Mouse (Mus musculus) MN1 (cell line): ENCODE data around the gene Cdc42ep4.
A peak's percentile ranks its signal among the peaks of the same experiment; 100 is the strongest.

Experiments
- DNase-seq: peaks from one replicate; pipeline ENCODE4 v3.0.0-alpha.2; 2016; ENCODE audit warnings: low spot score

The Cdc42ep4 gene

DNA sequence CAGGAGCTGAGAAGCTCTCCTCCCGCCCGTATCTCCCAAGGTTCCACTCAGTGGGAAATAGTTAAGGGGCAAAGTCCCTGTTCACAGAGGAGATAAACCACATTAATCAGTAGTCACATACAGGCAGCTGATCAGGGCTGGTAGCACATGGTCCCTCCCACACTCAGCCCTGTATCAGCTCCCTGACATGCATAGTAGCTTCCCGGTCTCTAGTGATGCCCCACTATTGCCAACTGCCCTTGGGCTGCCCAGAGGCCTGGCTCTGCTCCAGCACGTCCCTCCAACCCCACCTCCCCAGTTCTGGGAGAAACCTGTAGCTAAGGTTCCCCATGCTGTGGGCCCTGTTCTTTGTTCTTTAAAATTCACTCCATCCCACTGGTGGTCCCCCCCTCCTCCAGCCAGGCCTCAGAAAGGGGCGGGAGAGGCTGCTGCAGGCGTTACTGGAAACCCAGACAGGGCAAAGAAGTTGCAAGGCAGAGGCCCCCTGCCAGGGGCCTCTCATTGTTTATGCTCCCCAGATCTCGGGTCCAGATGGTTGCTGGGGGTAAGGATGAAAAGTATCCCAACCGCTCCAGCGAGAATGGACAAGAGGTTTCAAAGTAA, 1.8 kb downstream of the Cdc42ep4 start:
- no peak for DNase-seq

DNA sequence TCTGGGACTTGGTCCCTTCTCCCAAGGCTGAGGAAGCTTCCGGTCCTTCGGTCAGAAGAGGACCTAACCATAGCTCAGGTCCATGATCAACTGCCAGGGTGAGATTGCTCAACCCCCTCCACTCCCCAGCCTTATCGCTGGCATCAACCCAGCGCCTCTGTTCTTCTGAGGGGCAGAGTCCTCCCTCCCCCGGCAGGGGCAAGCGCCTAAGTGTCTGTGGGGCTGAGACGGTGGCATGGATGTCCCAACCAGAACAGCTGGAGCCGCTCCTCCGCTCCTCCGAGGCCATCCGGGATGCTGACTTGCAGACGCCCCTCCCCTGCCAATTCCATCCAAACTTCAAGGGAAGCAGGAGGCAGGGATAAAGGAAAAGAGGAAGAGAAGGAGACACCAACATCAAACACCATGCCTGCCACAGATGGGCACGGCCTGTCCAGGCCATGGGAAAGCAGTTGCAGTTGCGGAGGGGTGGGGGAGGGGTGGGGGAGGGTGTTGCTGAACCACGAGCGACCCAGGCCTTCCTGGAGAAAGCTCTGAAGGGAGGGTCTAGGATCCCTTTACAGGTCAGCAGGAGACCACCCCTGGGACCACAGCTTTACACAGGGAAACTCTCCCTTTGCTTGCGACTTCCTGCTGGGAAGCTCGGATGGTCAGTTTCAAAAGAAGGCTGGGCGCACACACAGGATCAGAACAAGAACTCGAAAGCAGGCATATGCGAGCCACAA, 2.7 kb downstream of the Cdc42ep4 start:
- DNase-seq: no peak

- no peak for DNase-seq
Observed at GRCm38 (mm10) chr11:113747725-113748380, 3.8 kb downstream of the Cdc42ep4 start.

DNA sequence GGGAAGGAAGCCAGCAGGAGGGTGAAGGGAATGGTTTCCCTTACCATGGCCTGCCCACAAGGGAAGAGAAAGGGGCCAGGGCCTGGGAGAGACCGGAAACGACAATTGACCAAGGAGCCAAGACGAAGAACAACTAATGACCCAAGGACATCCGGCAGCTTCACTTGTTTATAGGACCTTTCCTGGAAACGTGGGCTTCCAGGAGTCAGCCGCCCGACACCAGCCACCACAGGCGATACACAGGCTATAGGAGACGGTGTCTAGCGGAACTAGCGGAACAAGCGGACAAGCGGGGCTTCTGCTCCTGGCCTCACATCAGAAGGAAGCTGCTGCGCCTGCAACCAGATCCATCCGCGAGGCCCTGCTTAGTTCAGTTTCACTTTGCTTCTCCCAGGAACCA, 4.6 kb downstream of the Cdc42ep4 start:
- DNase-seq: no peak

GRCm38 (mm10) chr11:113745961-113746360, 5.7 kb downstream of the Cdc42ep4 start:
- no peak for DNase-seq

DNA sequence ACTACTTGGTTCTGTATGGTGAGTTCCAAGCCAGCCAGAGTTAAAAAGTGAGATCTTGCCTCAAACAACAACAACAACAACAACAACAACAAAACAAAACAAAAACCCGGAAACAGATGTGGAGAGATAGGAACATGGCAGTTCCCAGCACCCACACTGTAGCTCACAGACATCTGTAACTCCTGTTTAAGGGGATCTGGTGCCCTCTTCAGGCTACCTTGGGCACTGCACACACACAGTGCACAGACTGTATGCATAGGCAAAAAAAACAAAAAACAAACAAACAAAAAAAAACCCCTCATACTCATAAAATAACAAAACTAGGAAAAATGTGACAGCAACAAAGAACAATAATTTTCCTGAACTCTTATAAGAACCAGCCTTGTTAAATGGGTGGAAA, 8.7 kb downstream of the Cdc42ep4 start:
- no peak for DNase-seq

GRCm38 (mm10) chr11:113740100-113740499, 11.6 kb downstream of the Cdc42ep4 start:
- DNase-seq: no peak

GRCm38 (mm10) chr11:113739213-113739612, 12.5 kb downstream of the Cdc42ep4 start:
- DNase-seq: no peak

- DNase-seq: no peak
Observed at GRCm38 (mm10) chr11:113737912-113738311, 13.8 kb downstream of the Cdc42ep4 start.

GRCm38 (mm10) chr11:113737553-113737854, 14.2 kb downstream of the Cdc42ep4 start:
- no peak for DNase-seq

- DNase-seq: no peak
Observed at GRCm38 (mm10) chr11:113736848-113737552, 14.7 kb downstream of the Cdc42ep4 start.

DNA sequence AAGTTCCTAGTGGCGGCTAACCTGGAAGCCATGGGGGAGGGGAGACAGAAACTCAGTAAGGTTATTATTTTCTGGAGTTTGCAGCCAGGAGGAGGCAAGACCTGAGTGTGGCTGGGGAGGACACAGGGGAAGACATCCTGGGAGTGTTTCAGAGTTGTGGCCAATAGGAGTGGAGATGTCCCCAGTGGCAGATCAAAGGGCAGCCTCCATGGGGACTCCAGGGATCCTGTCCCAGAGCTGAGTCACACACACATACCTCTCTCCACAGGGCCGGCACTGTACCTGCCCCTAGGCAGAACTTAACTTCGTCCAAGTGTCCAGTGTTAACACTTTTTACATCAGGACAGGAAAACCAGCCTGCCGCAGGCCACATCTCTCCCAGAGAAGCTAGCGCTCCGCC, 16.5 kb downstream of the Cdc42ep4 start:
- no peak for DNase-seq

DNA sequence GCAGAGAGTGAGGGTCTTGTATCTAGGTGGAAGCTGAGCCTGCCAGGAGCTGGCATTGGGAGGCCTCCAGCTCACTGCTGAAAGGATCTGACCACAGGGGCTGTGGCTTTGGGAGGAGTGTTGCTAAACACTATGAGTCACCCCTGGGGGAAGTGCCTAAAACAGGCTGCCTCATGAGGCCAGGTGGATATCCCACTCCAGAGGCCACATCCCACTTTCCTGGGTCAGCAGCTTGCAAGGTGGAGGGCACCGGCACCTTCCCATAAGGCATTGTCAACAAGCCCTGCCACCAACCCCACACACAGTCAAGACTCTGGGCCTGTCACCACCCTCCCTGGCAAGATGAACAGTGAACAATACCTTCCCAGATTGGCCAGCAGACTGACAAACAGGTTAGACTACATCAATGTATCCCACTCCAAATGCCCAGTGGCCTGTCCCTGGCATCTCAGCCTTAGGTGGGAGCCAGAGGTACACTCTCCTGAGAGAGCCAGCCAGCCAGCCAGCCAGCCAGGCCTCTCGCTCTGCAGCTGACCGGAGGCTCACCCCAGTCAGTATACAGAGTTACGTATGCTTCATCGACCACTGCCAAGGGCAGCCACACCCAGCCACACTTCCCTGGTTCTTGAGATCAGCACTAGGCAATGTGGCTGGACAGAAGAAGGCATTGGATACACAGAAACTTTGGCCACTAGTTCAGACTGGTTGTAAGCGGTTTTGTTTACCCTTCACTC, 17.9 kb downstream of the Cdc42ep4 start:
- DNase-seq: peak; percentile 56

- no peak for DNase-seq
Observed at GRCm38 (mm10) chr11:113731945-113732612, 19.6 kb downstream of the Cdc42ep4 start.

- DNase-seq: no peak
Observed at GRCm38 (mm10) chr11:113730879-113731278, 20.8 kb downstream of the Cdc42ep4 start.

DNA sequence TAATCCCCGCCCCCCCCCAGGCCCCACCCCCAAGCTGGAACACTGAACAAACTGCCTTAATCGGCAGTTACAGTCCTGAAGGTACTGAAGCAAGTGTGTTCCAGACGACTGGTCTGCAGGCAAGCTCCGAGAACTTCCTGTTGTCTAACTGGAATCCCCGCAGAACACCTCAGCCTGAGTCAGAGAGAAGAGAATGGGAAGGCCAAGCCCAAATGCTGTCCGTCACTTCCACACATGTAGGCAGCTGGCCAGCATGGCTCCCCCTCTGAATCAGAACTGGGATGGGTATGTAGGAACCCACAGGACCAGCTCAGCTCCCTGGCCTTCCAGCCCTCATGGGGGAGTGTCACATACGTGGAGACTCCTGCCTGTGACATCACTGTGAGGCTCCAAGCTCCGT, 21.8 kb downstream of the Cdc42ep4 start:
- DNase-seq: no peak

GRCm38 (mm10) chr11:113729239-113729638, 22.4 kb downstream of the Cdc42ep4 start:
- DNase-seq: no peak

GRCm38 (mm10) chr11:113727992-113728391, 23.7 kb downstream of the Cdc42ep4 start:
- DNase-seq: no peak

DNA sequence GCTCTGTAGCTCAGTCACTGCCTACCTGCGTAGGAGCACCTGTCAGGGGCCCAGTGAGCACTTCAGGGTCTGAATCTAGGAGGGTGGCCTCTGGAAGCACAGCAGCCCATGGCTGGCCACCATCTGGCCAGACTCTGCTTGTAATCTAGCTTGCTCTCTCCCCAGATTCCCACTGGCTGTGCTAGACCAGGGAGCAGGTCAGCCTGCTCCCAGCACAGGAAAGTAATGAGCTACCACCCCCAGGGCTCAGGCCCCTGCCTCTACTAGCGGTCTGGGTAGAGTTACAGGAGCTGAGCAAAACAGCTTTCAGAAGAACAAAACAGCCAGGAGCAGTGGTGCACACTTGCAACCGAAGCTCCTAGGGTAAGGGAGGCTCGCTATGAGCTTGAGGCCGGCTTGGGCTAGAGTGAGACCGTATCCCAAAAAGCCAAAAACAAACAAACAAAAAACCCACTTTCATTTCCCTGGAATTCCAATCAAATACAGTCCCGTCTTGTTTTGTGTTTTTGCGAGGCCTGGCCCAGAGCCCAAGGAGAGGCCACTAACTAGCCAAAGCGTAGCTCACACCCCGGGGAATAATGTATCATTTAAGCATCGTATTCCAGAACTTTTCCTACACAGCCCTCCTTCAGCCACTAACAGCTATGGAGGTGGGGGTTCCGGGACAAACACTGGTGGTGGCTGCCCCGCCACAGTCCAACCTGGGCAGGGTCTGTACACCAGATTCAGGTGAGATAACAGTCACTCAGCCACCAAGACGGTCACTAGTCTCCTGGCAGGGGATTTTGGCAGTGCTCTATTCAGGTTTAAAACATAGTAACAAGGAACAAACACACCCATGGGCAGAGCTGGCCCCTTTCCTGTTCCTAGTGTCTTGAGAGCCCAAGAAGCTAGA, 24.4 kb downstream of the Cdc42ep4 start:
- no peak for DNase-seq

DNA sequence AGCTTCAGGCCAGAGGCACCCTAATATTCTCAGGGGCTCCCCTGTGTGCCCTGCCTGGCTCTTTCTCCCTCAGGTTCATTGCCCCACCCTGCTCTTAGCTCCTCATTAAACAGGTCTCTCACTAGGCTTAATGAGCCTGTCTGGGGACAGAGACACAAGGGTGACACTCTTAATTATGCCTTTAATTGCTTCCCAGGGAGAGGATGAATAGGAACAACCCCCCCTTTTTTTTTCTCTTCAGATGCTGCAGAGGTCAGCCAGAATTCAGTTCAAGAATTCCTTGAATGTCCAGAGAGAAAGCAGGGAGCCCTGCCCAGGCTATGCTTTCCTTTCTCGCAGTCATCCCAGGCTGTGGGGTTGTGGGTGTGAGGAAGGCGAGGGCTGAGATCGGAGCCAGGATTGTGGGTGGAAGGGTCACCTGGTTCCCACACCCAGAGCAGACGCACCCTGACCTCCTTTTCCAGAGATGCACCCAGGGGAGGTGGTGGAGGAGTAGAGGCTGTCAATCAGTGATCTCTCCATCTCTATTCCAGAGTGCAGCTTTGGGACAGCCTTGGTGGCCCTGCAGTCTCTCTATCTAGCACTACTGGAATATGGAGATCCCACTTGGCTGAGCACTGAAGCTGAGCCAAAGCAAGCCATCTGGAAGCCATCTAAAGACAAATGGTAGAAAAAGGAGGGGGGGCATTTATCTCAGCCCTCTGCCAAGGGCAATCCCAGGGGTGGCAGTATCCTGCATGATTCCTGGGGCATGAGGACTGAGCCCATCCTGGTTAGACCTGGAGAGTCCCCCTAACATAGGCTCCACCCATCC, 26.2 kb downstream of the Cdc42ep4 start:
- peak; percentile 12 for DNase-seq
